Mouse (Mus musculus): ENCODE results near the gene Rnf138rt1. TPM values are rescaled to one million over a fixed set of nuclear protein-coding genes. Genes with fewer than 3 reads are reported as not detected.

Gene Rnf138rt1
- polyA plus RNA-seq, 1 experiment from 2014 or later: not detected

Other genes with a start within 250 kb of the Rnf138rt1 start
- gene Grpr, start 211.7 kb downstream of the Rnf138rt1 start, polyA plus RNA-seq (2015; fragmentation: Nextera tagmentation; extraction: Ambion mirVana): not detected in 2 replicates
- 4.3 and 4.8 TPM in 2 replicates for gene Ap1s2, start 147.7 kb upstream of the Rnf138rt1 start, polyA plus RNA-seq (2015; fragmentation: Nextera tagmentation; extraction: Ambion mirVana)
- 18.9 and 23.1 TPM in 2 replicates for gene Zrsr2, start 197.3 kb upstream of the Rnf138rt1 start, polyA plus RNA-seq (2015; fragmentation: Nextera tagmentation; extraction: Ambion mirVana)

All from liver, embryonic 13.5 days (tissue).